Mouse (Mus musculus) left cerebral cortex, adult 18-20 months (tissue): ENCODE measurements at regions not wholly inside any gene's neighbourhood (a gene's known extent, or its start where the extent isn't known, plus 50 kb on each side); places are given as distances from the start of the nearest gene placed in this dataset.
"Not testable (repeated sequence)": the region's sequence is repeated elsewhere in the genome, so short reads cannot be mapped to it uniquely, and the experiment has no call there.

Source experiments
- DNase-seq, 2 experiments: peaks; one replicate each; pipeline ENCODE4 v3.0.0; 2021 to 2022; ENCODE audit warnings: low spot score in 2 of 2, mixed read lengths in 1 of 2

DNA sequence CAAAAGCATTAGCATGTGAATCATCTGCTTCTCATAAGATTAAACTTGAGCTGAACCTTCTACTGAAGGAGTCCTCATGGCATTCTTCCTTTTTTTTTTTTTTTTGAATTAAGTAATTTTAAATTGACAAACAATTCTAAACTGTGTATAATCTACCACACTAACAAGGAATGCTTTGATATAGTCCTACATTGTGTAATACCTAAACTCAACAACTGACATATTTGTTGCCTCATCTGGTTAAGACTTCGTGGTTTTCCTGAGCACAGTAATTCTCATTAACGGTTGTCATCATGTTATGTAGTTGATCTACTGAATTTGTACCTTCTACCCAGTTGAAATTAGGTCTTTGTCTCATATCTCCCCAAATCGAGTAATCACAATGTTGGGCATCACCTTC, 83.9 kb upstream of the Hcrtr2 start:
- DNase-seq = no peak

DNA sequence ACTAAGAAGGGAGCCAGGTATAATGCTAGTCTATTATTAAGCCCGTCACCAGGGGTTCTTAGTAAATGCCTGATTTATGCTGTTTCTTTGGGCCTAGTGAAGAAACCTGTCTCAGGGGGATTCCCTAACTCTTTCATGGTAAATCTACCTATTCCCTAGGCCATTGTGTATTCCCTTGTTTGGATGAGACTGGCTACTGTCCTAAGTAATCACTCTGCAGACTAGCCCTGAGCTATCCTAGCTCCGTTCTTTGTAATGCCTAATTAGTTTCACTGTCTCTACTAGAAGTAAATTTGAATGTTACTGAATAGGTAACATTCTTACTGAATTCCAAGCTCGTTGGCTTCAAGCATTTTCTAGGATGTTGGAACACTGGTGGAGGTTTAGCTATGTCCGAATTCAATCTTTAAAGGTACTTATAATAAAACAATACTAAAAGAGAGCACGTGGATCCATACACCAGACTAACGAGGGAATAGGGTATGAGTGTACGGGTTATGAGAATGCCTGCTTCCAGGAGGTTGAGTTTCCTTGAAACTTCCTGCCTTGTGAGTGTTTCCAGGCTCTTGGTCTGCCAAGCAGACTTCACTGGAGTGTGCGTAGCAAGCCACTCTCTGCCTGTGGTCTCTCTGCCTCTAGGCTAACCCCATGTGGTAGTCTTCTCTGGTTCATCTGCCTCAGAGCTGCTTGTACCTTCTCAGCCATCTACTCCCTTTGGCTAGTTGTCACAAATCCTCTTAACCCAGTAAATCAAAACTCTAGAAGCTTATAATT, 78.4 kb upstream of the Hcrtr2 start:
- DNase-seq = not testable (repeated sequence)

DNA sequence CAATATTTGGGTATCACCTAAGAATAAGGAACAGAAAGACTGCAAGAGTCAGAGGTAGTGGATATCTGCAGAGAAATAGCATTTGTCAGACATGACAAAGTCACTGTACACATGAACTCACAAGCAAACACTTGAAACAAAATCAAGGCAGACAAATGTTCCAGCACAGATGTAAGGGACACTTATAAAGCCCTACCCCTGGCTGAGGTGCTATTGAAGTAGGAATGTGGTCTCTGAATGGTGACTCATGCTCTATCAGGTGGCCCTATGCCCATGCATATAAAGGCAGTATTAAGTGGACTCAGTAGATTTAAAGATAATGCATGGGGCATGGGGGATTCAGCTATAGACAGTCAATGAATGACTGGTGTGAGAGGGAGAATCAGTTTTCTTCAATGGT, 77.2 kb upstream of the Hcrtr2 start:
- no peak for DNase-seq

DNA sequence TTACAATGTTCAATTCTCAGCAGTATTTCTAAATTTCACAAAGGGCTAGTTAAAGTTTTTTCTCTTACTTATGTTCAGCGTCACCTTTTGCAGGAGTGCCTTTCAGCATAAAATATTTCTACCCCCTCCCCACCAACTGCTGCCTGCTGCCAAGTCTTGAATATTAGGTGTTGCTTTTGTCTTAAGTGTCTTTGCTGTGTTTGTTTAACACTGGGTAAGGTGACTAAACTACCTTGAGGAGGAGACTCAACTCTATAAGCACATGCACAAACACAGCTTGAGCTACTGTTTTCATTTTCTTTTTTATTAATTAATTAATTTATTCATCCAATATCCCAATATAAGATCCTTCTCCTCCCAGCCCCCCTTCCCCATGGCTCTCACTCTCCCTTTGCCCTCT, 70.1 kb upstream of the Hcrtr2 start:
- no peak for DNase-seq

DNA sequence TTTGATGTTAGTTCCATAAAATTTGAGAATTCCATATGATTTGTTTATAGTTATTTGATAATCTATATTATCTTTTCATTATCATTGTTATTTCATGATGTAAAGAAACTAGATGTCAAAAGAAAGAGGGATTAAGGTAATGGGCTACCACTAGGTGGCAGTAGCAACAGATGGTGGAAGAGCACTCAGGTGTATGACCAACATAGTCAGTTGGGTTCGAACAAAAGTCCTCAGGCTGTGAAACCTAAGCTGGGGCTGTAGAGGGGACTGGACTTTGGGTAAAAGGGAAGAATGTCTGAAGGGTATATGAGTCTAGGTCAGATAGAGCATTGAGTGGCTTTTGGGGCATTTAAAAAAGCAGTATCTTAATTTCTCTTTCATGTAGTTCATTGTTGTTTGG, 67.2 kb upstream of the Hcrtr2 start:
- DNase-seq = peak; percentile 17 to 58
